Comparison of ENCODE assay signal across 23 mouse cellular contexts in genomic region chr5:31322776-31323175, GRCm38 (mm10). TPM values are rescaled to one million over a fixed set of nuclear protein-coding genes. Genes with fewer than 3 reads are reported as not detected.
"Had no signal": no experiment of that assay in that cellular context is flagged by ENCODE, and none has a peak within 500 bp of the region (broad histone marks: within the 10 kb centered on the region; RNA-seq: fewer than 3 reads in every experiment).

No protein-coding gene starts in this region.

- H3K36me3 ChIP-seq: liver, embryonic 15.5 days; lung, embryonic 15.5 days; midbrain, embryonic 10.5 days; midbrain, embryonic 13.5 days; neural tube, embryonic 13.5 days; stomach, embryonic 15.5 days had no signal

- H3K4me1 ChIP-seq: liver, embryonic 15.5 days; lung, embryonic 15.5 days; megakaryocyte, embryonic 14.5 days; midbrain, embryonic 10.5 days; midbrain, embryonic 13.5 days; neural tube, embryonic 13.5 days; stomach, embryonic 15.5 days had no signal

- H3K9me3 ChIP-seq: liver, embryonic 15.5 days; lung, embryonic 15.5 days; midbrain, embryonic 10.5 days; midbrain, embryonic 13.5 days; neural tube, embryonic 13.5 days; stomach, embryonic 15.5 days had no signal

- H3K4me2 ChIP-seq: liver, embryonic 11.5 days; liver, embryonic 15.5 days; lung, embryonic 15.5 days; midbrain, embryonic 13.5 days; neural tube, embryonic 13.5 days; stomach, embryonic 15.5 days had no signal

- DNase-seq: lung, adult 18-20 months; lung, postnatal 10 days; lung, postnatal 36 days; retina, postnatal 1 day; right cerebral cortex, postnatal 25 days; spleen, adult 18-20 months; thymus, postnatal 25 days had no signal

- H3K27me3 ChIP-seq: liver, embryonic 15.5 days; lung, embryonic 15.5 days; neural tube, embryonic 13.5 days; stomach, embryonic 15.5 days had no signal

- H3K4me3 ChIP-seq: liver, embryonic 15.5 days; lung, embryonic 15.5 days; megakaryocyte, embryonic 14.5 days; midbrain, embryonic 10.5 days; midbrain, embryonic 13.5 days; myocyte; neural tube, embryonic 13.5 days; stomach, embryonic 15.5 days had no signal

- H3K27ac ChIP-seq: liver, embryonic 15.5 days; lung, embryonic 15.5 days; midbrain, embryonic 10.5 days; midbrain, embryonic 13.5 days; neural tube, embryonic 13.5 days; stomach, embryonic 15.5 days had no signal

- H3K9ac ChIP-seq: liver, embryonic 15.5 days; lung, embryonic 15.5 days; midbrain, embryonic 13.5 days; neural tube, embryonic 13.5 days; stomach, embryonic 15.5 days had no signal

- ATAC-seq: hindbrain, embryonic 16.5 days; intestine, postnatal 0 days; midbrain, embryonic 13.5 days; midbrain, embryonic 16.5 days had no signal

RNA-seq across cellular contexts. Expression of gene Gckr, which starts 25.5 kb away (rescaled TPM):
- total RNA-seq: layer of hippocampus, adult 18-20 months; left cerebral cortex, adult 18-20 months; monocyte, adult 5-6 weeks; neutrophil, adult 5-6 weeks had no signal
- polyA plus RNA-seq: midbrain, embryonic 10.5 days had no signal

RNA-seq across cellular contexts. Expression of gene Fndc4, which starts 26.9 kb away (rescaled TPM):
- total RNA-seq: neutrophil, adult 5-6 weeks had no signal
